Mouse (Mus musculus) cerebellum, adult 2 months (tissue): ENCODE results near the gene Zfp108.

ENCODE experiments used
- CTCF ChIP-seq: fragments of 200-500 bp; IDR thresholded peaks from 2 replicates; pipeline ENCODE4 v1.5.1; 2011; ENCODE audit warnings: low read depth, mild to moderate bottlenecking, control low read depth, low read length, moderate library complexity, borderline replicate concordance; ENCODE audit not compliant: insufficient read depth
- POLR2A ChIP-seq: fragments of 200-500 bp; IDR thresholded peaks from 2 replicates; pipeline ENCODE4 v1.6.1; 2011; ENCODE audit warnings: low read length, control low read depth, borderline replicate concordance; ENCODE audit not compliant: insufficient read depth

DNA sequence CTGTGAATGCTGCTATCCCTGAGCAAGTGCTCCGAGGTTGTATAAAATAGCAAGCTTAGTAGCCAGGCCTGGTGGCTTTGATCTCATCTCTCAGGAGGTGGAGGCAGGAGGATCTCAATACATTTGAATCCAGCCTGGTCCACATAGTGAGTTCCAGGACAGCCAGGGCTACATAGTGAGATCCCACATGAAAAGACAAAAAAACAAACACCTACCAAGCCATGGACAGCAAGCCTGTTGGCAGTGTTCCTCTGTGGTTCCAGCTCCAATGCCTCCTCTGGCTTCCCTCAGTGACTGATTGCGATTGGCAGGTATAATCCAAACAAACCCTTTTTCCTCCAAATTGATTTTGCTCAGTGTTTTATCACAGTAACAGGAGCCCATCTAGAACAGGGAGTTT, 44.3 kb upstream of the Zfp108 start:
- TF ChIP-seq CTCF (no peak), POLR2A (no peak)
